Mouse (Mus musculus) embryonic facial prominence, embryonic 11.5 days (tissue): ENCODE measurements at regions not wholly inside any gene's neighbourhood (a gene's known extent, or its start where the extent isn't known, plus 50 kb on each side); places are given as distances from the start of the nearest gene placed in this dataset.

Source experiments
- ATAC-seq: fragments of 200-750 bp; cut with Nextera tagmentation; replicated peaks from 2 replicates; pipeline ENCODE4 v1.8.0; 2017; ENCODE audit warnings: low read depth; ENCODE audit not compliant: insufficient number of reproducible peaks, low FRiP score, low TSS enrichment
- DNase-seq: peaks from one replicate; pipeline ENCODE4 v3.0.0-alpha.2; 2015; ENCODE audit warnings: low spot score
- H3K27ac ChIP-seq: fragments of 300-500 bp; sonication (generic); replicated peaks from 2 replicates; pipeline ENCODE4 v1.5.1; 2014; ENCODE audit warnings: mild to moderate bottlenecking, low read depth, low read length, control low read depth
- H3K27me3 ChIP-seq: fragments of 300-500 bp; sonication (generic); 2 replicates; pipeline ENCODE4 v1.6.1; 2014; ENCODE audit warnings: mild to moderate bottlenecking, low read length, moderate library complexity, mixed read lengths; ENCODE audit not compliant: control insufficient read depth, insufficient read depth
- H3K36me3 ChIP-seq: fragments of 300-500 bp; sonication (generic); replicated peaks from 2 replicates; pipeline ENCODE4 v1.6.1; 2014; ENCODE audit warnings: low read depth, mild to moderate bottlenecking, low read length, moderate library complexity, mixed read lengths; ENCODE audit not compliant: control insufficient read depth, insufficient read depth
- H3K4me1 ChIP-seq: fragments of 300-500 bp; sonication (generic); 2 replicates; pipeline ENCODE4 v1.6.1; 2014; ENCODE audit warnings: low read length, mixed read lengths; ENCODE audit not compliant: control insufficient read depth, insufficient read depth
- H3K4me2 ChIP-seq: fragments of 300-500 bp; sonication (generic); 2 replicates; pipeline ENCODE4 v1.6.1; 2014; ENCODE audit warnings: low read depth, mild to moderate bottlenecking, control low read depth, low read length, moderate library complexity
- H3K4me3 ChIP-seq: fragments of 300-500 bp; sonication (generic); 2 replicates; pipeline ENCODE4 v1.5.1; 2014; ENCODE audit warnings: low read depth, low read length, control low read depth
- H3K9ac ChIP-seq: fragments of 300-500 bp; sonication (generic); replicated peaks from 2 replicates; pipeline ENCODE4 v1.6.1; 2014; ENCODE audit warnings: mild to moderate bottlenecking, control low read depth, low read length
- H3K9me3 ChIP-seq: fragments of 300-500 bp; sonication (generic); replicated peaks from 2 replicates; pipeline ENCODE4 v1.6.1; 2016; ENCODE audit warnings: mild to moderate bottlenecking, low read length, inconsistent platforms, mixed read lengths; ENCODE audit not compliant: control insufficient read depth
- WGBS: fragments of 180-500 bp; shearing (Covaris S2); extraction: QIAGEN DNeasy Blood & Tissue Kit; methylation state at CpG from one replicate; pipeline ENCODE4 v1.1.7; 2014; 5-methylcytosine and 5-hydroxymethylcytosine counted together

- H3K4me3 ChIP-seq: no peak overlapping the region
- no peaks in the 10 kb centered on the region for H3K4me1 ChIP-seq
- 95% methylated on average over 6 of the region's 6 CpGs for WGBS
- H3K4me2 ChIP-seq: no peak overlapping the region
- ATAC-seq: no peak
- H3K27ac ChIP-seq: no peak overlapping the region
- H3K27me3 ChIP-seq: no peaks in the 10 kb centered on the region
- no peaks in the 10 kb centered on the region for H3K9me3 ChIP-seq
- H3K36me3 ChIP-seq: no peaks in the 10 kb centered on the region
- H3K9ac ChIP-seq: no peak overlapping the region
- no peak for DNase-seq
Measured at GRCm38 (mm10) chr7:113068296-113068695, 114.5 kb downstream of the Rassf10 start.

GRCm38 (mm10) chr7:113069336-113069924 is 115.7 kb downstream of the Rassf10 start:
- Histone ChIP-seq H3K27ac (no peak overlapping the region), H3K9ac (no peak overlapping the region), H3K4me1 (no peaks in the 10 kb centered on the region), H3K36me3 (no peaks in the 10 kb centered on the region), H3K27me3 (no peaks in the 10 kb centered on the region), H3K4me3 (no peak overlapping the region), H3K9me3 (no peaks in the 10 kb centered on the region), H3K4me2 (no peak overlapping the region)
- 69% methylated on average over 4 of the region's 4 CpGs for WGBS
- ATAC-seq (no peak), DNase-seq (no peak)

GRCm38 (mm10) chr7:113071418-113071817 is 117.7 kb downstream of the Rassf10 start:
- no peak for ATAC-seq
- Histone ChIP-seq H3K9me3 (no peaks in the 10 kb centered on the region), H3K4me2 (no peak overlapping the region), H3K4me3 (no peak overlapping the region), H3K27me3 (no peaks in the 10 kb centered on the region), H3K27ac (no peak overlapping the region), H3K36me3 (no peaks in the 10 kb centered on the region), H3K9ac (no peak overlapping the region), H3K4me1 (no peaks in the 10 kb centered on the region)
- WGBS: 81% methylated on average over 1 of the region's 1 CpGs
- DNase-seq: no peak

GRCm38 (mm10) chr7:113073781-113074180 is 120.0 kb downstream of the Rassf10 start:
- no peak overlapping the region for H3K27ac ChIP-seq
- H3K4me1 ChIP-seq: no peaks in the 10 kb centered on the region
- H3K9ac ChIP-seq: no peak overlapping the region
- no peaks in the 10 kb centered on the region for H3K9me3 ChIP-seq
- ATAC-seq: no peak
- no peak overlapping the region for H3K4me2 ChIP-seq
- H3K4me3 ChIP-seq: no peak overlapping the region
- no peaks in the 10 kb centered on the region for H3K36me3 ChIP-seq
- DNase-seq: no peak
- WGBS: 48% methylated on average over 6 of the region's 6 CpGs
- no peaks in the 10 kb centered on the region for H3K27me3 ChIP-seq

- 61% methylated on average over 6 of the region's 6 CpGs for WGBS
Measured at GRCm38 (mm10) chr7:113075371-113075770, 121.6 kb downstream of the Rassf10 start.

GRCm38 (mm10) chr7:113076243-113076642 is 122.5 kb downstream of the Rassf10 start:
- ATAC-seq: no peak
- Histone ChIP-seq H3K9ac (no peak overlapping the region), H3K9me3 (no peaks in the 10 kb centered on the region), H3K4me3 (no peak overlapping the region), H3K4me2 (no peak overlapping the region), H3K27me3 (no peaks in the 10 kb centered on the region), H3K27ac (no peak overlapping the region), H3K4me1 (no peaks in the 10 kb centered on the region), H3K36me3 (no peaks in the 10 kb centered on the region)
- DNase-seq: no peak
- 92% methylated on average over 7 of the region's 7 CpGs for WGBS

More at GRCm38 (mm10) chr7:113075371-113075770, 121.6 kb downstream of the Rassf10 start:
- no peak for ATAC-seq
- Histone ChIP-seq H3K4me2 (no peak overlapping the region), H3K9ac (no peak overlapping the region), H3K27me3 (no peaks in the 10 kb centered on the region), H3K36me3 (no peaks in the 10 kb centered on the region), H3K4me1 (no peaks in the 10 kb centered on the region), H3K27ac (no peak overlapping the region), H3K4me3 (no peak overlapping the region), H3K9me3 (no peaks in the 10 kb centered on the region)
- DNase-seq: no peak

- Histone ChIP-seq H3K36me3 (no peaks in the 10 kb centered on the region), H3K4me3 (no peak overlapping the region), H3K9ac (no peak overlapping the region), H3K9me3 (no peaks in the 10 kb centered on the region), H3K4me2 (no peak overlapping the region), H3K27ac (no peak overlapping the region), H3K27me3 (no peaks in the 10 kb centered on the region), H3K4me1 (no peaks in the 10 kb centered on the region)
- 74% methylated on average over 5 of the region's 5 CpGs for WGBS
- DNase-seq (no peak), ATAC-seq (no peak)
Measured at GRCm38 (mm10) chr7:113081120-113081519, 126.1 kb upstream of the Arntl start.

GRCm38 (mm10) chr7:113084930-113085625 is 122.2 kb upstream of the Arntl start:
- ATAC-seq (no peak), DNase-seq (no peak)
- H3K4me2 ChIP-seq: no peak overlapping the region
- no peaks in the 10 kb centered on the region for H3K9me3 ChIP-seq
- H3K27me3 ChIP-seq: no peaks in the 10 kb centered on the region
- no peak overlapping the region for H3K9ac ChIP-seq
- WGBS: 85% methylated on average over 8 of the region's 8 CpGs
- H3K4me1 ChIP-seq: no peaks in the 10 kb centered on the region
- no peaks in the 10 kb centered on the region for H3K36me3 ChIP-seq
- no peak overlapping the region for H3K27ac ChIP-seq
- no peak overlapping the region for H3K4me3 ChIP-seq
